Mouse (Mus musculus) cortical plate, adult 2 months (tissue): ENCODE data around the gene Rapgef2.

Experiments used
- CTCF ChIP-seq: fragments of 200-500 bp; IDR thresholded peaks from 2 replicates; pipeline ENCODE4 v1.5.1; 2011; ENCODE audit warnings: mild to moderate bottlenecking, control low read depth, low read length; ENCODE audit not compliant: insufficient read depth; ENCODE audit errors: extremely low read depth
- POLR2A ChIP-seq: fragments of 200-500 bp; IDR thresholded peaks from 2 replicates; pipeline ENCODE4 v1.6.1; 2011; ENCODE audit warnings: mild to moderate bottlenecking, low read length, control low read depth; ENCODE audit not compliant: insufficient read depth; ENCODE audit errors: extremely low read depth

GRCm38 (mm10) chr3:79066455-79067055 lies 219.8 kb downstream of the Rapgef2 start:
- TF ChIP-seq POLR2A (no peak), CTCF (no peak)
